Mouse (Mus musculus) gastrocnemius, adult 8-10 months (tissue): ENCODE results near the gene Map3k4. TPM values are rescaled to one million over a fixed set of nuclear protein-coding genes. Genes with fewer than 3 reads are reported as not detected.
A peak's percentile ranks its signal among the peaks of the same experiment; 100 is the strongest.
"Not testable (repeated sequence)": the region's sequence is repeated elsewhere in the genome, so short reads cannot be mapped to it uniquely, and the experiment has no call there.

Source experiments
- DNase-seq, 2 experiments: peaks; one replicate each; pipeline ENCODE4 v3.0.0; 2022; ENCODE audit warnings: low spot score in 2 of 2
- total RNA-seq, 4 experiments: library from RNA; stranded (reverse); gene quantifications; 2 replicates each; pipeline ENCODE4 v1.2.4; 2022

Map3k4 gene
- total RNA-seq, 4 experiments from 2014 or later = 32.4 to 41.9 (median 36.2) TPM

DNA sequence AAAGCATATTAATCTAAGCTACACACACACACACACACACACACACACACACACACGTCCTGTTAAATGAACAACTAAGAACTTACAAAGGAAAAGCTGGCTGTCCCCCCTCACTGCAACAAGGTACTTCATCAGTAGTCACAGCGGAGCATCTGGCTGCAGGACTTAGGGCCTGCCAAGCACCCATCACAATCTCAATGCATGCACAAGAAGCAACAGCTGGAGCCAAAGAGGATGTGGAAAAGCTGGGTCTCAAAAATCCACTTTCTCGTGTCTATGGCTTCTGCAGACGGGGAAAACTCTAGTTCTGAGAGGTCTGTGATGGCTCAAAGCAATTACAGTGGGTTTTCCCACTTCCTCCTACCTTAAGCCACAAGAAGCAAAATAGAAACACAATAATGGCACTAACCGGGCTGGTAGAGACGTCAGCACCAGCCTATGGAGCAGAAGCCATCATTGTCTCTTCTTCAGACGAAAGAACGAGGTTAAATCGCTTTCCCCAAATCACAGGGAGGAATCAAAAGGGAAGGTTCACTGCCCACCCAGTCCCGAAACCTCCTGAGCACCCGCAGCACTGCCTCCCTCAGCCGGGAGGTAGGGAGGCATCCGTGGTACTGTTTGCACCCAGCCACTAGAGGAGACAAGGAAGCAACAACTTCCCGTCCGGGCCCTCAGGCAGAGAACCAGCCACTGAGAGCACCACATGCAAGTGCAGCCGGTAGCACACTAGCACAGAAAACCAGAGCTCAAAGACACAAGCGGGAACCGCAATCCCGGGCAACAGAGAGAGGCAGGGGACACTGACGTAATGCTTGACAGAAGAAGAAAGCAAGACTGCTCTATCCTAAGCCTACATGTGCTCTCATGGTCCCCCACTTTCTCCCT lies 11.1 kb downstream of the Map3k4 start:
- DNase-seq = no peak

DNA sequence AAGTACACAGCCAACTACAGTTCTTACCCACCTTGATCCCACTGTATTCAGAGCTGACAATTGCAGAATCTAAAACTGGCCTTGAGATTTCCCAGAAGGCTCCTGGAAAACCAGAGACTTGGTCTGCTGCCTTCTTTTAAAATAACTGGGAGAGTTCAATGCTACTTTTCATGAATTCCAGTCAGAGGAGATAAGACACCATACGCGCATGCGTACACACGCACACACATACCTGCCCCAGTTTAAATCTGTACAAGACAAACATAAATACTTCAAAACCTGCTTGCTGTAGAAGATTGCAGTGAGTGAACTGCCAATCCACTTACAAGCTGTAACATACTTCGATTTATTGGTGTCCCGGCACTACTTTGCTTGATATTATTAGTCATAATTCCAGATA lies 13.9 kb downstream of the Map3k4 start:
- no peak for DNase-seq

DNA sequence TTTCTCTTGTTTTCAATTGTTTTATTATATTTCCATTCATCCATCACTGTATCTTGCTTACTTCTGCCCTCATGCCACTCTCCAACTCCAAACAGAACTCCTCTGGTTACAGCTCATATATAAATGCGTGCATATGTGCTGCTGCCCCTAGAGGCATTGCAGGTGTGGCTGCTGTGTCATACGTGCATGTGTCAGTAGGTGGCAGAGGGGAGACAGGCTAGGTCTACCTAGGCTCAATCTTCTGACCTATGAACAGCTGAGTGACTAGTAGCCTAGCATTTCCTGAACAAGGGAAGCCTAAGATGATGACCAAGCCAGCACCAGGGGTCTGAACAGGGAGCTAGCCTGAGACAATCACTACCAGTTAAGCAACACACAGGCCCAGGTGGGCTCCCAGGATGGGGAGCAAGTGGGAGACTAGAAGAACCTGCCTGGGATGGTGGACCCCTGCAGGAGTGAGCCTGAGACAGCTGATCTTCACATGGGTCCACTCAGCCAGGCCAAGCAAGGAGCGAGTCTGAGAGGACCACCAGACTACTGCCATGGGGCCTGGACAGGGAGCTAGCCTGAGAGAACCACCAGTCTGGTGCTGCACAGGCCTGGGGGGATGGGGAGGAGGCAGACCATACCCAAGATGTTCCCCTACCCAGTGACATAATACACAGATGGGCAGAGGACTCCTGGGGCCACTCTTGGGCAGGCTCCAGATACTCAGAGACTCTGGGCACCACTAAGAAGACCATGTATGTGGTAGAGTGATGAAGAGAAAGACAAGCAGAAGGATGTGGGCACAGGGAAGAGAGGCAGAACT lies 17.5 kb downstream of the Map3k4 start:
- no peak for DNase-seq

DNA sequence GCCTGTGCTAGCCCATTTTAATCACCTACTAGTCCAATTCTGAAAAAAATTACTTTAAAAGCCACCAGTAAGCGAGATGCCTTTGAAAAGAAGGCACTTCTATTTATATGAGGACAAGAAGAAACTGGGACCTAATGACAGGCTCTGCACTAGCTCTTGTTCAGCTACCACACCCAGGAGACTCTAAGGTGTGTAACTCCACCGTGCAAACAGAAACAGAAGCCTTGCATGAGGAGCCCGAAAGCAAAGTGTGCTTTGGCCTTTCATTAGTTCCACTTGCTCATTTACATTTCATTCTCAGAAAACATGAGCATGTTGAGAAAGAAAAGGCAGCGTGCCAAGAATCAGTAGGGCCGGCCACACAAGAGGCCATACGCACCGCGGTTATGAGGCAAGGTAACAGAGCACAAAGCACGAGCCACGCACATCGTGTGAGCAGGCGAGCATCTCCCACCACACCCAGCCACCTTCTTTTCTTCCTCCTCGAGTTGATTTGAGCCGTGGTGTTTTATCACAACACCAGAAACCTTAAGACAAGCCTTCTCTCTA lies 18.4 kb downstream of the Map3k4 start:
- DNase-seq = no peak

DNA sequence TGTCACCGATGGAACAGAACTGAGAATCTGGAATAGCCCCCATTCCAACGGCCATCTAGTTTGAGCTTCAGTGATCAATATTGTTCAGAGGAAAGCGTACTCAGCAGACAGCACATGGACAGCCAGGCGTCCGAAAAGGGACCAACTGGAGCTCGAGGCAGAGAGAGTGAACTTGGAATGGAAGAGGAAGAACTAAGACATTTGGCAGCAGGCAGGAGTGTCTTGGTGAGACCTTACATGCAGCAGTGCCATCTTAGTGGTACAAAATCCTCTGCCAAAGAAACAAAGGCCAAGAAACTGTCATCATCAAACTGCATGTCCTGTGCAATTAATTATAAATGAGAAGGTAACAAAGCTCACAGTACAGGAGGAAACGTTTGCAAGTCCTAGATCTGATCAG lies 19.2 kb downstream of the Map3k4 start:
- no peak for DNase-seq

DNA sequence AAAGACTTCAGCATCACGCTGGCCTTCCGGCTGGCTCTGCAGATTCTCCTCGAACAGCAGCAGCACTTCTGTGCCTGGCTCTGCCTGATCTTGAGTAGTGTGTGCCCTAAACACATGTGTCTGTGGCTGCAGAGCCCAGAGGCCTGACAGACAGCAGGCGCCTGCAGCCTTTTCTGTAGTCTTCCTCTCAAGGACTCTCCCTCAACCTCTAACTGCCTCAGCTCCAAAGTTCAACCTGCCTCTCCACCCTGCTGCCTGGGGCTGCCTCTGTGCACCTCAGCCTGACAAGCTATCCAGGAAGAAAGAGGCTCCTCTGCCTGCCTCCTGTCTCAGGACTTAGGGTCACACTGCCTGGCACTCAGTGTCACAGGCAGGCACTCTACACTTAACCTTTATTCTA lies 20.6 kb downstream of the Map3k4 start:
- DNase-seq = no peak

DNA sequence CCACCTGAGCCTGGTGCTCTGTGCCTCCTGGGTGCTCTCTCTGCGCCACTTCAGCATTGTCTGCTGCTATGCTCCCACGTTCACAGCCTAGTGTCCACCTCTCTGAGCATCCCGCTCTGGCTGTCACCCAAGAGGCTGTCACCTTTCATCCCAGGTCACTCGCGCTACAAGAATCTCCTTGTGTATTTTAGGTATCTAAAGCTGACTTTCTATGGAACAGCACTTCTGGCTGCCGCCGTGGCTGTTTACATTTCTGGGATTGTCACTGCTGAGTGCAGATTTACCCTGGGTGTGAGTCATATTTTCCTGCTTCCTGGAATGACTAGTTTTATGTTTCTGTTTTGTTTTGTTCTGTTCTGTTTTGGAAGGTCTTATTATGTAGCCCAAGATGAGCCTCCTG lies 21.3 kb downstream of the Map3k4 start:
- no peak for DNase-seq

DNA sequence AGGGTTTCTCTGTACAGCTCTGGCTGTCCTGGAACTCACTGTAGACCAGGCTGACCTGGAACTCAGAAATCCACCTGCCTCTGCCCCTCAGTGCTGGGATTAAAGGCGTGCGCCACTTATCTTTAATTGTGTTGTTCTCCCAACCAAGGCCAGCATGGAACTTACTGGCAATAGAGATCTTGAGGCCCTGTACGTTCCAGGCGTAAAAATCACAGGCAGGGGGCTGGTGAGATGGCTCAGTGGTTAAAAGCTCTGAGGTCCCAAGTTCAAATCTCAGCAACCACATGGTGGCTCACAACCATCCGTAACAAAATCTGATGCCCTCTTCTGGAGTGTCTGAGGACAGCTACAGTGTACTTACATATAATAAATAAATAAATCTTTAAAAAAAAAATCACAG lies 22.7 kb downstream of the Map3k4 start:
- not testable (repeated sequence) for DNase-seq

DNA sequence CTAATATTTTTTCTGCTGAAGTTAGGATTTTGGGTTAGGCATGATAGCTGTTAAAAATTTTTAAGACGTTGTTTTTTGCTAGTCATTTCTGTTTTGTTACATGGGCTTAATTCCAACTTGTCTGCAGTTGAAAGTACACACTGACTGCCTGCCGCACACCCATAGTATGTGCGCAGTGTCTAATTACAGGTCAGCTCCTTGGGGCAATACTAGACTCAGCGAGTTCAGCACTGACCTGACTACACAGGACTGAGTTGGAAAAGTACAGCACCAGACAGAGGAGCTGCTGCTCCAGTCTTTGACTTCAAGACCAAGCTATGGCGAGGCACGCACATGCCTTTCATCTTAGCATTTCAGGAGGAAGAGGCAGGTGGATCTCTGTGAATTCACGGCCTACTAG lies 24.2 kb downstream of the Map3k4 start:
- DNase-seq = no peak

DNA sequence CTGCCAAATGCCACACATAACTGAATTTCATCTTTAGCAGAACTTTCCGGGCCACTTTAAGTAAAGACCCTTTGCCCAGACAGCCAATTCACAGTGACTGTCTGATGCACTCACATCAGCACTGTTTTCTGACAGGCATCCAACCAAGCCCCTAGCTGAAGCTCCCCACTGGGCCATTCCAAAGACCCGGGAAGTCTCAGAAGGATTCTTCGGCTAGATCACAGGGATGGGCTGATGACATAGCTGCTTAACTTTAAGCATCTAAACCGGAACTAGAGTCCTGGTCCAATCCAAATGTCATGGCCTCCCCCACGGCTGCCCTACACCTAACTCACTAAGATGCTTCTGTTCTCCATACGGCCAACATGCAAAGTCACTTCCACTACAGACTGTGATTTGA lies 25.0 kb downstream of the Map3k4 start:
- DNase-seq = no peak

DNA sequence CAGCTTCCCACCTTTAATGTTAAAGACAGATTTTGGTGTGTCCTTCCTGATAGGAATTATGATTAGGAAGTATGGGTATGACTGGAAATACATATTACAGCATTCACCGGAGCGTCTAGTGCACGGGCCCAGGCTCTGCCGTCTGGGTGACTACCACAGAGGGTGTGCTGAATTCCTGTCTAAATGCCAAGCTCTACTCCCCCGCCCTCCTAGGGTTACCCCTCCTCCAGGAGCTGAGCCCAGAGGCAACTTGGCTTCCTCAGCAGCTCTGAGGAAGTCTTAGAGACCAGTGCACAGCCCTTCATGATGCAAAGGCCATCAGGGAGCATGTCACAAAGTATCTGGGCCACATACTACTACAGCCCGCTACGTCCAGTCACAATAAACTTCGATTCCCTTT lies 25.7 kb downstream of the Map3k4 start:
- peak; percentile 48 to 60 for DNase-seq

DNA sequence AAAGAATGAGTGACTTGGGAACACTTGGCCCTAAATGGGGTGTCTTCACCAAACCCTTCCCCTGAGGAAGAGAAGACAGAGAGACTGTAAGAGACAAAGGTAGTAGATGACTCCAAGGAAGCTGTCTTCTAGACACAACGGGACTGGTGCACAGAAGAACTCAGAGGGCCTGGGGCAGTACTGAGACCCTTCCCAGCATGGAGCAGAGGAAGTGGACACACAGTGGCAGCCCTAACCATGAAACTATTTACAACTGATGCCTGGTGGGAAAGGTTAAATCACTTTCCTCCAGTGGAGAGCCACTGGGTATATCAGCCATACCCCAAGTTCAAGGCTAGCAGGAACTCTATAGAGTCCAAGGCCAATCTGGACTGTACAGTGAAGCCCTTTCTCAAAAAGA lies 26.2 kb downstream of the Map3k4 start:
- no peak for DNase-seq

DNA sequence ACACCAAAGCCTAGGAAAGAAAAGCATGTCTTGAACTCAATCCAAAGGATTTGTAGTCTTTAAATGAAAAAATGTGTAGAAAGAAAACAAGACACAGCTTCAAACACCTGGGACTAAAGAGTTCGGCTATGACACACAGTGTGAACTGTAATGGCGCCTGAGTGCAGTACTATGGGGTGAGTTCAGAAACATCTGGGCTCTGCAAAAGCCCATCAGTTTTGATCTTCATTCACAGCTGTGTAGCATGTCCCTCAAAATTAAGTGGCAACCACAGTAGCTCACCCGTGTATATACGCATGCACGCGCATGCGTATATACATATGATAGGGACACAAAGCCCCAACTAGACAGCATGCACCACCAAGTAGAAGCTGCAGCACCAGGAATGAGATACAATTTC lies 27.4 kb downstream of the Map3k4 start:
- no peak for DNase-seq

DNA sequence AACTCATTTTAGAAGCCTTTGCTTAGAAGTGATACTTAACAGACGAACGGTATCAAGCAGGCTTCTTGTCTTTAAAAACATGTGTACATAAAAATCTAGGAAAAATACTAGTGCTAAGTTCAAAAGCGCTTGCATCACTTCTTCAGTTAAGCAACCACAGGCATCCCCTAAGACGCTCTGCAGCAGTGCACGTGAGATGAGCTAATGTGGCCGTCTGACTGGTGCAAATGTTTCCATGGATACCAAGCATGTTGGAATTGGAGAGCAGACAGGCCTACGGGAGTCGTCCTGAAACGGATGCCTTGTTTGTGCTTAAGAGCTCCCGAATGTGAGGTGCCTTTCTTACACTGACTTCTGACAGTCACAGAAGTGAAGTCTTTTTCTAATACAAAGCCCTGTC lies 27.9 kb downstream of the Map3k4 start:
- peak in 1 of 2 experiments; percentile 28 for DNase-seq

DNA sequence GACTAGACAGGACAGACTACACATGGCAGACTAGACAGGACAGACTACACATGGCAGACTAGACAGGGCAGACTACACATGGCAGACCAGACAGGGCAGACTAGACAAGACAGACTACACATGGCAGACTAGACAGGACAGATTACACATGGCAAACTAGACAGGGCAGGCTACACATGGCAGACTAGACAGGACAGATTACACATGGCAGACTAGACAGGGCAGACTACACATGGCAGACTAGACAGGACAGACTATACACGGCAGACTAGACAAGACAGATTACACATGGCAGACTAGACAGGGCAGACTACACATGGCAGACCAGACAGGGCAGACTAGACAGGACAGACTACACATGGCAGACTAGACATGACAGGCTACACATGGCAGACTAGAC lies 28.8 kb downstream of the Map3k4 start:
- DNase-seq = not testable (repeated sequence)

DNA sequence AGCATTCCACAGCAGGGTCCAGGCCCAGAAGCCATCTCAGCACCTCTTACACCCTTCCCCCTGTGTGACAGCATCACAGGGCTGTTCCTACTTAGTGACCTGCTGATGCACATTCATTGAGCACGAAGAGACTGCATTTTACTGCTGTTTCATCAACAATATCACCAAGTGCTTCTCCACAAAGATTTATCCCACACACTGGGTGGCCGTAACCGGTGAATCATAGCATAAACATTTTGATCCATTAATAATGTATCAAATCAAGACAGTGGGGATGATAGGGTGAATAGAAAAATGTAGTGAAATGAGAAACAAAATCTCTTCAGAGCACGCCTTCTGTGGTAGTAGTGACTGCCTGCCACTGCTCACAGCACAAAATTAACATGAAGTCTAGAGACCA lies 29.7 kb downstream of the Map3k4 start:
- no peak for DNase-seq

DNA sequence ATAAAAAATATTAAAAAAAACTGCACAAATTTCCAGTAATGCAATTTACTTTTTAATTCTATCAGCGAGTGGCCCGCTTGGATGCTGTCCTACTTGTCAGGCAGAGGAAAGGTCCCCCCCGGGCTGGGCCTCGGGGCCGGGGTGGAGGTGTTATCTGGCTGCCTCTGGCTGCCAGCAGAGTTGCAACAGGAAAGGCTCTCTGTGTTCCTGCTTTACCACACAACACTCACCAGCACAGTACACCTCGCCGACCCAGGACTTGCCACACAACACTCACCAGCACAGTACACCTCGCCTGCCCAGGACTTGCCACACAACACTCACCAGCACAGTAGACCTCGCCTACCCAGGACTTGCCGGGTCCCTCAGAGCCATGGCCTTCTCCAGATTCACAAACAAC lies 38.8 kb downstream of the Map3k4 start:
- no peak for DNase-seq

DNA sequence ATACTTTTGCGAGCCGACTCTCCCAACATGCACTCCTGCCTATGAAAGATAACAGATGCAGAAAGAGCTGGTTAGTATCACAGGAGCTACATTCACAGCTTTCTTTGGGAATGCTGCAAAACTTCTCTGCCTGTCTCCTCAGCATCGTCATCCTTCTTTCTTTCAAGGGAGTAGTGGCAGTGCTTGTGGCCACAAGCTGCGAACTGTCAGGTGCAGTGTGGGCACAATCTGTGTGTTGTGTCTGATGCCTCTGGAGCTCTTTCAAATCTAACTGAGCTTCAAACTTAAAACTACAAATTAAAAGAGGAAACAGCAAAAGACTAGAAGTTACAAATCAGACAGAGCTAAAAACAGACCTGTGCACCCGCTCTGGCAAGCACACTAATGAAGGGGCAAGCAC lies 40.5 kb downstream of the Map3k4 start:
- no peak for DNase-seq

DNA sequence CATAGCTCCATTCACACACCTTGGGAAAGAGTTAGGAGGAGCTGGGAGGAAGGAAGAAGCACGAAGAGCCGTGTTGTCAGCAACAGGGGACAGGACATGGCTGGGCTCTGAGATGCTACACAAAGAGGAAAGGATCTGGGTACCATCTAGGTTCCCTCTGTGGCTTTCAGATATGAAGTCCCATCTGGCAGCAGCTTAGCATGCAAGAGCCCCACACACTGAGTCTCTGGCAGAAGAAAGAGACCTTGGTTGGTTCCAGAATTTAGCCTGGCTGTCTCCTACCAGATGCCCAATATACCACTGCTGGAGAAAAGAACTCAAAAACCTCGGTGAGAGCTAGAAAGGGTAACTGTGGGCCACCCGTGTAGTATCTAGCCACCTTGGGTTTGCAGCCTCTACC lies 41.3 kb downstream of the Map3k4 start:
- no peak for DNase-seq

DNA sequence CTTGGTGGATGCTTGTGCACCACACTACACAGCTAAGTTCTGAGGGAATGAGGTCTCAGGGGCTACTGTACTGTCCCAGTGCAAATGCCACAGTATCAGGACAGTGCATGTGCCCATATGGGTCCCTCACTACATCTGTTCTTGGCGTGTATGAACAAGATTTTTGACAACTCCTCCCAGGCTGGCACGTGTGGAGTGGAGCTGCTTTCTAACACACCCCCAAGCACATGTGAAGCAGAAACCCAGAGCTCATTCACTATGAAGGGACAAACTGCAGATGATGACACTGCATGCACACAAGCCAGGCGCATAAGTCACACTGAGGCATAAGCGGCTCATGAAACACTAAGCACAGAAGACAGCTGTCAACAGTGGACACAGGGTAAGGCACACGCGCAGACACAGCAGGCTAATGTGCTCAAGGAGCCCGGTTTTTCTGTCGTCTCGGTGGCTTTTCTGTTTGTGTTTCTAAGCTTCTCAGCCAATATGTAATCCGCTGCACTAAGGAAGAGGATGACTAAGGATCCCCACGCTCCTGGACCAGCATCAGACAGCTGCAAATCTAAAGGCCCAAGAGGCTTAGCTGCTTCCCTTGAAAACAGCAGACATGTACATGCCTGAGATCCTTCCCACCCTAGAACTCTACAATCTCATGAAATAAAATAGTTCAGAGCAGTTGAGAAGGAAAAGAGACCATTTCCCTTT lies 41.9 kb downstream of the Map3k4 start:
- DNase-seq = no peak

DNA sequence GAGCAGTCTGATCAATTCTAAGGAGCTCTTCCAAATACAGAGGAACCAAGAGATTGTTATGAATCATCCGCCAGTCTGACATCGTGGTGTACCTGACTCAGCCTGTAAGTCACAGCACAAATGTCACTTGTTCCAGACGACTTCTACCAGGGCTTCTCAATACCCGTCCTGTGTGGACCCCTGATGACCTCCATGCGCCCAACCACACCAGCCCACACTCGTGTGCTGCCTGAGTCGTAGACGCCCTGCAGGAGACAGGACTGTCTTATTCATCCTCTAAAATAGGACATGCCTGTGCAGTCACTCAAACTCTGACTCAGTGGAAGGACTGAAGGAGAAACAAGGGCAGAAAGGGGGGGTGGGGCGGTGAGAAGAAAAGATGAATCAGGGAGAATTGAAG lies 42.8 kb downstream of the Map3k4 start:
- DNase-seq = no peak

DNA sequence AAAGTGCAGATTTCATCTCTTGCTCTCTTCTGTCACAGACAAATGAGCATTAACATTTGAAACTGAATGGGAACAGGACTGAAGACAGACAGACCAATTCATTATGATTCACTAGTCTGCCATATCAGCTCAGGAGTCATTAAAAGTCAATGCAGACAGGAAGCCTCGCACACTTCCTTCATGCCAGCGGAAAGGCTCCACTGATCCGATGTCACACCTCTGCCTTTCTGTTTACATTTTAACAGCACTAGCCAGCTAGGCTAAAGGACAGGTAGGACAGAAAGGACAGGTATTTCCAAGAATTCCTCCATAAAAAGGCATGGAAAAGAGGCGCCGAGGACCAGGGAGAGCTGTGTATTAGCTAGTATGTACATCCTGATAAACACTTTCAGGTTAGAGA lies 45.6 kb downstream of the Map3k4 start:
- no peak for DNase-seq
